Mouse (Mus musculus): ENCODE measurements at regions not wholly inside any gene's neighbourhood (a gene's known extent, or its start where the extent isn't known, plus 50 kb on each side); places are given as distances from the start of the nearest gene placed in this dataset.

GRCm38 (mm10) chrX:14273628-14274337 is 62.8 kb downstream of the H2al1n start:
- DNase-seq: no peak

- no peak for DNase-seq
Measured at GRCm38 (mm10) chrX:14279312-14279711, 68.4 kb downstream of the H2al1n start.

GRCm38 (mm10) chrX:14279736-14280135 is 68.8 kb downstream of the H2al1n start:
- DNase-seq: no peak

- no peak for DNase-seq
Measured at GRCm38 (mm10) chrX:14294890-14295289, 83.9 kb downstream of the H2al1n start.

GRCm38 (mm10) chrX:14302125-14302524 is 91.2 kb downstream of the H2al1n start:
- no peak for DNase-seq

GRCm38 (mm10) chrX:14312746-14313145 is 101.8 kb downstream of the H2al1n start:
- DNase-seq: no peak

- no peak for DNase-seq
Measured at GRCm38 (mm10) chrX:14352416-14352815, 141.5 kb downstream of the H2al1n start.

- no peak for DNase-seq
Measured at GRCm38 (mm10) chrX:14353366-14353765, 142.4 kb downstream of the H2al1n start.

GRCm38 (mm10) chrX:14356466-14357030 is 145.6 kb downstream of the H2al1n start:
- DNase-seq: peak; percentile 14
